Mouse (Mus musculus): Measurements from ENCODE around the gene C1s2.

DNA sequence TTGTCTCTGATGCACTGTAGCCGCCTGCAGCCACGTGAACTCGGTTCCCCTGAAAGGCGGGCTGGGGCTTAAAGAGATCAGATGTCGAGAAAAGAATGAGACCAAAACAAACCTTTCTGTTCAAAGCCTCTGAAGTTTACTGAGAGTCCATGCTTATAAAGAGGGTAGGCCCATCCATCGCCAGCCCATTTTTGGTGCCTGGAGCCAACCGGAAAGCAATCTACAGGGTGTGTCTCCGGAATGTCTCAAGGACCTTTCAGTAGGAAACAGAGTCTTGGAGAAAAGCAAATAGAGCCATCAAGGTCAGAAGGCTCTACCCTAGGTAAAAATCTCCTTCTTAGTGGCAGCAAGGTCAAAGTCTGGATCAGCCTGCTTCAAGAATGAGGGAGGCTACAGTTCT lies 42.8 kb downstream of the C1s2 start:
- TF ChIP-seq CTCF (conservative IDR thresholded peaks at IDR 0.05; ENCODE audit: insufficient read depth, insufficient read length, low read depth, low read length) (no peak), POLR2A (IDR thresholded peaks at IDR 0.05; ENCODE audit: low read depth, low read length) (no peak)
